Mouse (Mus musculus): ENCODE measurements at regions not wholly inside any gene's neighbourhood (a gene's known extent, or its start where the extent isn't known, plus 50 kb on each side); places are given as distances from the start of the nearest gene placed in this dataset.

- in situ Hi-C loops (cut with MboI) = no loop called here
These were observed 1422.0 kb downstream of the Gsdmc2 start for GRCm38 (mm10) chr15:62422995-62423394.

GRCm38 (mm10) chr15:62421073-62421851, 1423.7 kb downstream of the Gsdmc2 start:
- in situ Hi-C loops (cut with MboI) = no loop called here

- in situ Hi-C loops (cut with MboI) = no loop called here
These were observed 1428.3 kb downstream of the Gsdmc2 start for GRCm38 (mm10) chr15:62416691-62417090.

- in situ Hi-C loops (cut with MboI) = no loop called here
These were observed 1431.3 kb downstream of the Gsdmc2 start for GRCm38 (mm10) chr15:62413694-62414093.

- in situ Hi-C loops (cut with MboI) = no loop called here
These were observed 1442.8 kb downstream of the Gsdmc2 start for GRCm38 (mm10) chr15:62402142-62402541.

GRCm38 (mm10) chr15:62400984-62401609, 1443.9 kb downstream of the Gsdmc2 start:
- in situ Hi-C loops (cut with MboI) = no loop called here

GRCm38 (mm10) chr15:62399381-62399780, 1445.6 kb downstream of the Gsdmc2 start:
- in situ Hi-C loops (cut with MboI) = no loop called here

- in situ Hi-C loops (cut with MboI) = no loop called here
These were observed 1448.0 kb downstream of the Gsdmc2 start for GRCm38 (mm10) chr15:62397009-62397408.

- in situ Hi-C loops (cut with MboI) = no loop called here
These were observed 1449.6 kb downstream of the Gsdmc2 start for GRCm38 (mm10) chr15:62395377-62395776.

GRCm38 (mm10) chr15:62393416-62393815, 1451.6 kb downstream of the Gsdmc2 start:
- in situ Hi-C loops (cut with MboI) = no loop called here

GRCm38 (mm10) chr15:62392839-62393238, 1452.1 kb downstream of the Gsdmc2 start:
- in situ Hi-C loops (cut with MboI) = no loop called here

GRCm38 (mm10) chr15:62392381-62392780, 1452.6 kb downstream of the Gsdmc2 start:
- in situ Hi-C loops (cut with MboI) = no loop called here

- in situ Hi-C loops (cut with MboI) = no loop called here
These were observed 1455.4 kb downstream of the Gsdmc2 start for GRCm38 (mm10) chr15:62389431-62390105.

- in situ Hi-C loops (cut with MboI) = no loop called here
These were observed 1459.4 kb upstream of the A1bg start for GRCm38 (mm10) chr15:62382233-62382632.

- in situ Hi-C loops (cut with MboI) = no loop called here
These were observed 1451.8 kb upstream of the A1bg start for GRCm38 (mm10) chr15:62374641-62375040.

- in situ Hi-C loops (cut with MboI) = no loop called here
These were observed 1438.4 kb upstream of the A1bg start for GRCm38 (mm10) chr15:62361171-62361570.

GRCm38 (mm10) chr15:62358338-62359239, 1435.8 kb upstream of the A1bg start:
- in situ Hi-C loops (cut with MboI) = no loop called here

- in situ Hi-C loops (cut with MboI) = no loop called here
These were observed 1431.0 kb upstream of the A1bg start for GRCm38 (mm10) chr15:62353786-62354185.

GRCm38 (mm10) chr15:62350862-62351757, 1428.3 kb upstream of the A1bg start:
- in situ Hi-C loops (cut with MboI) = no loop called here

GRCm38 (mm10) chr15:62349981-62350380, 1427.2 kb upstream of the A1bg start:
- in situ Hi-C loops (cut with MboI) = no loop called here

GRCm38 (mm10) chr15:62348956-62349355, 1426.1 kb upstream of the A1bg start:
- in situ Hi-C loops (cut with MboI) = no loop called here

Data from mature B cell (primary cell).